Mouse (Mus musculus) embryonic facial prominence, embryonic 11.5 days (tissue): ENCODE measurements around the gene Dpm3. TPM values are rescaled to one million over a fixed set of nuclear protein-coding genes. Genes with fewer than 3 reads are reported as not detected.

ENCODE experiments used
- ATAC-seq: fragments of 200-750 bp; cut with Nextera tagmentation; replicated peaks from 2 replicates; pipeline ENCODE4 v1.8.0; 2017; ENCODE audit warnings: low read depth; ENCODE audit not compliant: insufficient number of reproducible peaks, low FRiP score, low TSS enrichment
- DNase-seq: peaks from one replicate; pipeline ENCODE4 v3.0.0-alpha.2; 2015; ENCODE audit warnings: low spot score
- H3K27ac ChIP-seq: fragments of 300-500 bp; sonication (generic); replicated peaks from 2 replicates; pipeline ENCODE4 v1.5.1; 2014; ENCODE audit warnings: mild to moderate bottlenecking, low read depth, low read length, control low read depth
- H3K27me3 ChIP-seq: fragments of 300-500 bp; sonication (generic); 2 replicates; pipeline ENCODE4 v1.6.1; 2014; ENCODE audit warnings: mild to moderate bottlenecking, low read length, moderate library complexity, mixed read lengths; ENCODE audit not compliant: control insufficient read depth, insufficient read depth
- H3K36me3 ChIP-seq: fragments of 300-500 bp; sonication (generic); replicated peaks from 2 replicates; pipeline ENCODE4 v1.6.1; 2014; ENCODE audit warnings: low read depth, mild to moderate bottlenecking, low read length, moderate library complexity, mixed read lengths; ENCODE audit not compliant: control insufficient read depth, insufficient read depth
- H3K4me1 ChIP-seq: fragments of 300-500 bp; sonication (generic); 2 replicates; pipeline ENCODE4 v1.6.1; 2014; ENCODE audit warnings: low read length, mixed read lengths; ENCODE audit not compliant: control insufficient read depth, insufficient read depth
- H3K4me2 ChIP-seq: fragments of 300-500 bp; sonication (generic); 2 replicates; pipeline ENCODE4 v1.6.1; 2014; ENCODE audit warnings: low read depth, mild to moderate bottlenecking, control low read depth, low read length, moderate library complexity
- H3K4me3 ChIP-seq: fragments of 300-500 bp; sonication (generic); 2 replicates; pipeline ENCODE4 v1.5.1; 2014; ENCODE audit warnings: low read depth, low read length, control low read depth
- H3K9ac ChIP-seq: fragments of 300-500 bp; sonication (generic); replicated peaks from 2 replicates; pipeline ENCODE4 v1.6.1; 2014; ENCODE audit warnings: mild to moderate bottlenecking, control low read depth, low read length
- H3K9me3 ChIP-seq: fragments of 300-500 bp; sonication (generic); replicated peaks from 2 replicates; pipeline ENCODE4 v1.6.1; 2016; ENCODE audit warnings: mild to moderate bottlenecking, low read length, inconsistent platforms, mixed read lengths; ENCODE audit not compliant: control insufficient read depth
- WGBS: fragments of 180-500 bp; shearing (Covaris S2); extraction: QIAGEN DNeasy Blood & Tissue Kit; methylation state at CpG from one replicate; pipeline ENCODE4 v1.1.7; 2014; 5-methylcytosine and 5-hydroxymethylcytosine counted together
- polyA plus RNA-seq: library from polyadenylated mRNA; unstranded; fragments of >200 nt; fragmentation: Nextera tagmentation; extraction: Ambion mirVana; gene quantifications from 2 replicates; pipeline ENCODE4 v1.2.1, GENCODE M21; 2014

Dpm3 gene
- polyA plus RNA-seq, 1 experiment from 2014 or later: 82.4 TPM

GRCm38 (mm10) chr3:89233562-89234110 is 25.5 kb upstream of the Dpm3 start:
- peaks cover 2% of the 10 kb centered on the region; the same call in 1 of the 2 replicates for H3K27me3 ChIP-seq
- no peak for DNase-seq
- H3K27ac ChIP-seq: no peak overlapping the region
- no peaks in the 10 kb centered on the region for H3K36me3 ChIP-seq
- no peak overlapping the region for H3K4me3 ChIP-seq
- H3K9ac ChIP-seq: no peak overlapping the region
- H3K4me2 ChIP-seq: no peak overlapping the region
- WGBS: 78% methylated on average over 14 of the region's 14 CpGs
- no peak for ATAC-seq
- peaks cover 5% of the 10 kb centered on the region for H3K4me1 ChIP-seq
- H3K9me3 ChIP-seq: no peaks in the 10 kb centered on the region

- no peaks in the 10 kb centered on the region; the same call in 1 of the 2 replicates for H3K36me3 ChIP-seq
Measured at GRCm38 (mm10) chr3:89236516-89236915, 22.6 kb upstream of the Dpm3 start.

GRCm38 (mm10) chr3:89237682-89238081 is 21.5 kb upstream of the Dpm3 start:
- no peak overlapping the region for H3K4me3 ChIP-seq
- ATAC-seq: no peak
- H3K4me2 ChIP-seq: no peak overlapping the region
- H3K9me3 ChIP-seq: no peaks in the 10 kb centered on the region
- H3K9ac ChIP-seq: no peak overlapping the region
- no peaks in the 10 kb centered on the region for H3K4me1 ChIP-seq
- H3K36me3 ChIP-seq: no peaks in the 10 kb centered on the region; the same call in 1 of the 2 replicates
- H3K27me3 ChIP-seq: no peaks in the 10 kb centered on the region
- H3K27ac ChIP-seq: no peak overlapping the region
- 92% methylated on average over 21 of the region's 21 CpGs for WGBS
- DNase-seq: no peak

More at GRCm38 (mm10) chr3:89236516-89236915, 22.6 kb upstream of the Dpm3 start:
- H3K4me2 ChIP-seq: no peak overlapping the region
- no peaks in the 10 kb centered on the region for H3K4me1 ChIP-seq
- H3K9me3 ChIP-seq: no peaks in the 10 kb centered on the region
- no peak overlapping the region for H3K4me3 ChIP-seq
- 90% methylated on average over 10 of the region's 10 CpGs for WGBS
- no peak overlapping the region for H3K9ac ChIP-seq
- H3K27me3 ChIP-seq: no peaks in the 10 kb centered on the region
- DNase-seq: no peak
- no peak overlapping the region for H3K27ac ChIP-seq
- no peak for ATAC-seq

- WGBS: 81% methylated on average over 11 of the region's 12 CpGs
- Histone ChIP-seq H3K9ac (no peak overlapping the region), H3K36me3 (no peaks in the 10 kb centered on the region; the same call in 1 of the 2 replicates), H3K27ac (no peak overlapping the region), H3K9me3 (no peaks in the 10 kb centered on the region), H3K4me3 (no peak overlapping the region), H3K4me1 (no peaks in the 10 kb centered on the region; the same call in 1 of the 2 replicates), H3K4me2 (no peak overlapping the region), H3K27me3 (no peaks in the 10 kb centered on the region)
- no peak for ATAC-seq
- no peak for DNase-seq
Measured at GRCm38 (mm10) chr3:89238494-89238893, 20.7 kb upstream of the Dpm3 start.

- Histone ChIP-seq H3K27me3 (no peaks in the 10 kb centered on the region), H3K4me1 (peaks cover 6% of the 10 kb centered on the region), H3K36me3 (no peaks in the 10 kb centered on the region; the same call in 1 of the 2 replicates), H3K9me3 (no peaks in the 10 kb centered on the region), H3K27ac (no peak overlapping the region), H3K4me3 (no peak overlapping the region), H3K4me2 (no peak overlapping the region), H3K9ac (no peak overlapping the region)
- DNase-seq (peak; percentile 53), ATAC-seq (no peak)
- WGBS: 75% methylated on average over 9 of the region's 9 CpGs
Measured at GRCm38 (mm10) chr3:89242331-89242895, 16.7 kb upstream of the Dpm3 start.

GRCm38 (mm10) chr3:89243609-89244008 is 15.5 kb upstream of the Dpm3 start:
- no peak overlapping the region for H3K27ac ChIP-seq
- H3K9ac ChIP-seq: no peak overlapping the region
- peak; percentile 64 for ATAC-seq

GRCm38 (mm10) chr3:89244158-89244981 is 14.8 kb upstream of the Dpm3 start:
- ATAC-seq: no peak
- Histone ChIP-seq H3K27ac (no peak overlapping the region), H3K4me2 (peak overlapping the region; percentile 59), H3K4me1 (peaks cover 6% of the 10 kb centered on the region), H3K9ac (peak overlapping the region; percentile 45), H3K4me3 (peak overlapping the region; percentile 40), H3K36me3 (no peaks in the 10 kb centered on the region), H3K9me3 (no peaks in the 10 kb centered on the region), H3K27me3 (no peaks in the 10 kb centered on the region)
- no peak for DNase-seq
- WGBS: 11% methylated on average over 25 of the region's 25 CpGs

More at GRCm38 (mm10) chr3:89243609-89244008, 15.5 kb upstream of the Dpm3 start:
- H3K4me1 ChIP-seq: peaks cover 6% of the 10 kb centered on the region
- H3K27me3 ChIP-seq: no peaks in the 10 kb centered on the region
- H3K36me3 ChIP-seq: no peaks in the 10 kb centered on the region; the same call in 1 of the 2 replicates
- no peaks in the 10 kb centered on the region for H3K9me3 ChIP-seq
- peak overlapping the region; percentile 40 for H3K4me3 ChIP-seq
- H3K4me2 ChIP-seq: peak overlapping the region; percentile 43
- 7% methylated on average over 14 of the region's 14 CpGs for WGBS
- DNase-seq: peak; percentile 76
